Mouse (Mus musculus): ENCODE measurements around the gene Cldn7.

Cldn7 gene

GRCm38 (mm10) chr11:69933066-69933465, 31.5 kb upstream of the Cldn7 start:
- no peak for DNase-seq (ENCODE audit: low read depth, low spot score)

GRCm38 (mm10) chr11:69934169-69934568, 30.4 kb upstream of the Cldn7 start:
- peak; percentile 85 for DNase-seq (ENCODE audit: low read depth, low spot score)

- no peak for DNase-seq (ENCODE audit: low read depth, low spot score)
Observed at GRCm38 (mm10) chr11:69934681-69935080, 29.9 kb upstream of the Cldn7 start.

GRCm38 (mm10) chr11:69935137-69935879, 29.3 kb upstream of the Cldn7 start, which contains the start of gene Ybx2:
Ybx2 (plus strand) TSS chr11:69935796.
- DNase-seq (ENCODE audit: low read depth, low spot score) = peak; percentile 83

- DNase-seq (ENCODE audit: low read depth, low spot score) = no peak
Observed at GRCm38 (mm10) chr11:69936156-69936555, 28.4 kb upstream of the Cldn7 start.

- DNase-seq (ENCODE audit: low read depth, low spot score) = no peak
Observed at GRCm38 (mm10) chr11:69936714-69937347, 27.7 kb upstream of the Cldn7 start.

- DNase-seq (ENCODE audit: low read depth, low spot score) = no peak
Observed at GRCm38 (mm10) chr11:69937385-69937784, 27.2 kb upstream of the Cldn7 start.

GRCm38 (mm10) chr11:69937834-69938233, 26.7 kb upstream of the Cldn7 start:
- DNase-seq (ENCODE audit: low read depth, low spot score) = no peak

GRCm38 (mm10) chr11:69938401-69938979, 26.1 kb upstream of the Cldn7 start:
- no peak for DNase-seq (ENCODE audit: low read depth, low spot score)

- DNase-seq (ENCODE audit: low read depth, low spot score) = no peak
Observed at GRCm38 (mm10) chr11:69939181-69939580, 25.4 kb upstream of the Cldn7 start.

GRCm38 (mm10) chr11:69939731-69940130, 24.8 kb upstream of the Cldn7 start:
- no peak for DNase-seq (ENCODE audit: low read depth, low spot score)

- no peak for DNase-seq (ENCODE audit: low read depth, low spot score)
Observed at GRCm38 (mm10) chr11:69940962-69941361, 23.6 kb upstream of the Cldn7 start.

- peak; percentile 20 for DNase-seq (ENCODE audit: low read depth, low spot score)
Observed at GRCm38 (mm10) chr11:69945216-69945615, 19.4 kb upstream of the Cldn7 start.

GRCm38 (mm10) chr11:69945997-69946891, 18.3 kb upstream of the Cldn7 start:
- DNase-seq (ENCODE audit: low read depth, low spot score) = peak; percentile 34

GRCm38 (mm10) chr11:69947337-69948065, 17.1 kb upstream of the Cldn7 start:
- DNase-seq (ENCODE audit: low read depth, low spot score) = peak; percentile 93

- peak; percentile 97 for DNase-seq (ENCODE audit: low read depth, low spot score)
Observed at GRCm38 (mm10) chr11:69948066-69948762, 16.4 kb upstream of the Cldn7 start, which contains the start of gene Slc2a4. Slc2a4 (minus strand) TSS chr11:69948188.

GRCm38 (mm10) chr11:69948763-69949150, 15.8 kb upstream of the Cldn7 start:
- peak; percentile 95 for DNase-seq (ENCODE audit: low read depth, low spot score)

GRCm38 (mm10) chr11:69950807-69951459, 13.6 kb upstream of the Cldn7 start:
- DNase-seq (ENCODE audit: low read depth, low spot score) = no peak

GRCm38 (mm10) chr11:69952274-69952673, 12.3 kb upstream of the Cldn7 start:
- no peak for DNase-seq (ENCODE audit: low read depth, low spot score)
